1 mouse cellular context compared by ENCODE assay signal in the genomic region with DNA sequence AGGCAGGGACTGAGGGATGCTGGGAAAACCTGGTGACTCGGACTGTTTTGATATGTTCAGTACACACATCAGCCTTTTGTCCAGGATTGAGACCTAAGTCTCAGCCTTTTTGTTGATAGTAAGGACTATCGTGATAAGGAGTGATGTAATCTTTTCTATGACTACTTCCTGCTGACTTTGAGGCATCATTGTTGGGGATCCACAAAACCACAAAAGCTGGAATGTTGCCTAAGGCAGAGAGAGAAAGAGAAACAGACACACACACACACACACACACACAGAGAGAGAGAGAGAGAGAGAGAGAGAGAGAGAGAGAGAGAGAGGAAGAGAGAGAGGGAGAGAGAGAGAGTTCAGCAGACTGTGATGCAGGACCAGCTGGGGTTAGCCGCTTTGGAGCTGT.
TF ChIP-seq lines count a peak whose summit lies in the region.

No protein-coding gene starts in this region.

TF ChIP-seq in CH12.LX, 34 proteins besides CTCF, POLR2A, EP300 and RAD21 (continued from another document):
- TF ChIP-seq ZKSCAN1 (IDR thresholded peaks at IDR 0.05; ENCODE audit: borderline replicate concordance, low read depth, low read length) (no peak), E2F4 (IDR thresholded peaks at IDR 0.05; ENCODE audit: insufficient replicate concordance, low read depth, low read length) (no peak)
